Mouse (Mus musculus): Measurements from ENCODE around the gene Ostm1.

GRCm38 (mm10) chr10:42689694-42690093 is 106.1 kb downstream of the Ostm1 start:
- TF ChIP-seq EP300 (IDR thresholded peaks at IDR 0.05; ENCODE audit: low read depth) (no peak), CTCF (IDR thresholded peaks at IDR 0.05; ENCODE audit: low read depth) (no peak)
